Mouse (Mus musculus) liver, embryonic 14.5 days (tissue): ENCODE results near the gene Esyt2. TPM values are rescaled to one million over a fixed set of nuclear protein-coding genes. Genes with fewer than 3 reads are reported as not detected.

Experiments
- ATAC-seq: fragments of 200-750 bp; cut with Nextera tagmentation; 2 replicates; pipeline ENCODE4 v1.8.0; 2017; ENCODE audit warnings: moderate number of reproducible peaks, mild to moderate bottlenecking, moderate library complexity; ENCODE audit not compliant: insufficient read depth
- DNase-seq, 3 experiments: peaks; one replicate each; pipeline ENCODE4 v3.0.0-alpha.2; 2012 to 2013; ENCODE audit warnings: low read depth in 3 of 3, low spot score in 3 of 3
- H3K27ac ChIP-seq: fragments of 300-500 bp; sonication (generic); 2 replicates; pipeline ENCODE4 v1.5.1; 2014; ENCODE audit warnings: moderate library complexity, mild to moderate bottlenecking, control low read depth, inconsistent platforms
- H3K27me3 ChIP-seq: fragments of 300-500 bp; sonication (generic); 2 replicates; pipeline ENCODE4 v1.6.1; 2014; ENCODE audit warnings: mild to moderate bottlenecking, low read length, moderate library complexity; ENCODE audit not compliant: control insufficient read depth, insufficient read depth
- H3K36me3 ChIP-seq: fragments of 300-500 bp; sonication (generic); replicated peaks from 2 replicates; pipeline ENCODE4 v1.6.1; 2014; ENCODE audit warnings: low read depth; ENCODE audit not compliant: control insufficient read depth, insufficient read depth
- H3K4me1 ChIP-seq, 2 experiments: fragments of 200-500 bp in 1 of 2; fragments of 300-500 bp in 1 of 2; sonication (generic) in 1 of 2; replicated peaks; 2 replicates each; pipeline ENCODE4 v1.6.1; 2012 to 2014; ENCODE audit warnings: antibody characterized with exemption in 1 of 2, inconsistent platforms in 1 of 2, low read length in 1 of 2; ENCODE audit not compliant: control insufficient read depth in 2 of 2, insufficient read depth in 2 of 2
- H3K4me2 ChIP-seq: fragments of 300-500 bp; sonication (generic); 2 replicates; pipeline ENCODE4 v1.6.1; 2014; ENCODE audit warnings: low read depth, mild to moderate bottlenecking, control low read depth, moderate library complexity
- H3K4me3 ChIP-seq, 2 experiments: fragments of 200-500 bp in 1 of 2; fragments of 300-500 bp in 1 of 2; sonication (generic) in 1 of 2; 2 replicates each; pipeline ENCODE4 v1.5.1; 2012 to 2014; ENCODE audit warnings: low read depth in 2 of 2, low read length in 2 of 2, mild to moderate bottlenecking in 2 of 2, control low read depth in 1 of 2, inconsistent platforms in 1 of 2, moderate library complexity in 1 of 2; ENCODE audit not compliant: insufficient read depth in 1 of 2
- H3K9ac ChIP-seq: fragments of 300-500 bp; sonication (generic); replicated peaks from 2 replicates; pipeline ENCODE4 v1.6.1; 2014; ENCODE audit warnings: mild to moderate bottlenecking, control low read depth, moderate library complexity
- H3K9me3 ChIP-seq: fragments of 300-500 bp; sonication (generic); 2 replicates; pipeline ENCODE4 v1.6.1; 2016; ENCODE audit warnings: low read length, mixed read lengths; ENCODE audit not compliant: control insufficient read depth
- CTCF ChIP-seq: IDR thresholded peaks from 2 replicates; pipeline ENCODE4 v1.5.1; 2016; ENCODE audit warnings: antibody characterized with exemption, low read depth, control low read depth
- EP300 ChIP-seq: IDR thresholded peaks from 2 replicates; pipeline ENCODE4 v1.6.1; 2016; ENCODE audit warnings: antibody characterized with exemption, low read depth
- WGBS: fragments of 180-500 bp; shearing (Covaris S2); extraction: QIAGEN DNeasy Blood & Tissue Kit; methylation state at CpG from one replicate; pipeline ENCODE4 v1.1.7; 2014; ENCODE audit not compliant: insufficient replicate concordance; 5-methylcytosine and 5-hydroxymethylcytosine counted together
- microRNA-seq: library from miRNA; unstranded; fragments of <30 nt; microRNA quantifications from one replicate; pipeline ENCODE4, GENCODE M21; 2016
- polyA plus RNA-seq, 2 experiments: library from polyadenylated mRNA; depleted of rRNA in 1 of 2; stranded (reverse) in 1 of 2; unstranded in 1 of 2; fragments of >200 nt; fragmentation: Nextera tagmentation in 1 of 2; extraction: Ambion mirVana in 1 of 2; gene quantifications; 2 replicates each; pipeline versions ENCODE4 v1.2.1 to v1.2.3; 2012 to 2014

The Esyt2 gene
- polyA plus RNA-seq, 2 experiments, result 6.3 to 10.4 TPM

- DNase-seq, result no peak
- Histone ChIP-seq H3K4me3 (no peak overlapping the region), H3K4me1 (peaks cover 0 to 3% of the 10 kb centered on the region in 2 experiments; a peak in 2 of 4 replicates), H3K36me3 (peaks cover 86% of the 10 kb centered on the region), H3K4me2 (no peak overlapping the region), H3K27me3 (no peaks in the 10 kb centered on the region), H3K9me3 (no peaks in the 10 kb centered on the region), H3K9ac (no peak overlapping the region), H3K27ac (no peak overlapping the region)
- no peak for ATAC-seq
- WGBS, result 87% methylated on average over 5 of the region's 5 CpGs
- TF ChIP-seq EP300, result no peak
- TF ChIP-seq CTCF, result no peak
Measured at GRCm38 (mm10) chr12:116438591-116438990, 157.6 kb downstream of the Esyt2 start.

Small RNA genes within 50 kb of the gene (microRNA-seq; reads per million reads assigned to microRNA genes)
- not detected for gene Gm23190

Other genes with a start within 250 kb of the Esyt2 start
- gene Zfp386, start 233.5 kb upstream of the Esyt2 start, polyA plus RNA-seq (2012; rRNA removed), result 2.5 and 2.6 TPM in 2 replicates
- gene Zfp386, start 233.5 kb upstream of the Esyt2 start, polyA plus RNA-seq (2014; fragmentation: Nextera tagmentation; extraction: Ambion mirVana), result 5.0 and 5.5 TPM in 2 replicates
- gene Vipr2, start 203.5 kb upstream of the Esyt2 start, polyA plus RNA-seq (2012; rRNA removed), result 0.17 and 0.19 TPM in 2 replicates
- 0.06 and 0.25 TPM in 2 replicates for gene Vipr2, start 203.5 kb upstream of the Esyt2 start, polyA plus RNA-seq (2014; fragmentation: Nextera tagmentation; extraction: Ambion mirVana)
- gene Wdr60, start 18.2 kb upstream of the Esyt2 start, polyA plus RNA-seq (2012; rRNA removed), result 1.9 and 2.2 TPM in 2 replicates
- 2.1 and 2.3 TPM in 2 replicates for gene Wdr60, start 18.2 kb upstream of the Esyt2 start, polyA plus RNA-seq (2014; fragmentation: Nextera tagmentation; extraction: Ambion mirVana)
- gene Gm11027, start 5.8 kb upstream of the Esyt2 start, polyA plus RNA-seq (2012; rRNA removed), result not detected in 2 replicates
- gene Gm11027, start 5.8 kb upstream of the Esyt2 start, polyA plus RNA-seq (2014; fragmentation: Nextera tagmentation; extraction: Ambion mirVana), result not detected in 2 replicates
- 15.9 and 25.4 TPM in 2 replicates for gene Ncapg2, start 124.2 kb downstream of the Esyt2 start, polyA plus RNA-seq (2012; rRNA removed)
- gene Ncapg2, start 124.2 kb downstream of the Esyt2 start, polyA plus RNA-seq (2014; fragmentation: Nextera tagmentation; extraction: Ambion mirVana), result 55.8 TPM in 2 replicates
- gene Ptprn2, start 204.5 kb downstream of the Esyt2 start, polyA plus RNA-seq (2012; rRNA removed), result 0.02 and 0.04 TPM in 2 replicates
- gene Ptprn2, start 204.5 kb downstream of the Esyt2 start, polyA plus RNA-seq (2014; fragmentation: Nextera tagmentation; extraction: Ambion mirVana), result not detected in 2 replicates